Mouse (Mus musculus): ENCODE data around the gene Rnf111. TPM values are rescaled to one million over a fixed set of nuclear protein-coding genes. Genes with fewer than 3 reads are reported as not detected.

Gene Rnf111
- polyA plus RNA-seq, 1 experiment from 2014 or later = 46.2 TPM

DNA sequence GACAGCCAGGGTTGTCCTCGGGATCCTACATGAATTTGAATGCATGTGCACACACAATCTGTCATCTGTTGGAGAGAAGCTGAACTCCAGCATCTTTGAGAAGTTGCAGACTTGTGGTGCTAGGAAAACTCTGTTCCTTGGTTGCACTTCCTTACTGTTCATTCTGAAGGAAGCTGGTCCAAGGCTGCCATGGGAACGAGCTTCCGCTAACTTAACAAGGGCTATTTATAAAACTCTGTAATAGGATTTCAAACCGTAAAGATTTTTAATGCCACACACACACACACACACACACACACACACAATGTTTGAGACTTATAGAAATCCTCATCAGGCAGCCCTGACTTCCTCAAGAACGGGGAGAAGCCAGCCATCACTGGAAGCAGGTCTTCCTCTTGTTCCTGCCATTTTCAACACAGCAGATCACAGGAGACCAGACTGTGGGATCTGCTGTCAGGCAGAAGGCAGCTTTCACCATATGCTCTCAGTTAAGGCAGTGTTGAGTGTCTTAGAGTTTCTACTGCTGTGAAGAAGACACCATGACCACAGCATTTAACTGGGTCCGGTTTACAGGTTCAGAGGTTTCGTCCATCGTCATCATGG, 101.5 kb downstream of the Rnf111 start:
- no peaks in the 10 kb centered on the region for H3K4me1 ChIP-seq (ENCODE audit: control insufficient read depth, insufficient read depth, low read length)

DNA sequence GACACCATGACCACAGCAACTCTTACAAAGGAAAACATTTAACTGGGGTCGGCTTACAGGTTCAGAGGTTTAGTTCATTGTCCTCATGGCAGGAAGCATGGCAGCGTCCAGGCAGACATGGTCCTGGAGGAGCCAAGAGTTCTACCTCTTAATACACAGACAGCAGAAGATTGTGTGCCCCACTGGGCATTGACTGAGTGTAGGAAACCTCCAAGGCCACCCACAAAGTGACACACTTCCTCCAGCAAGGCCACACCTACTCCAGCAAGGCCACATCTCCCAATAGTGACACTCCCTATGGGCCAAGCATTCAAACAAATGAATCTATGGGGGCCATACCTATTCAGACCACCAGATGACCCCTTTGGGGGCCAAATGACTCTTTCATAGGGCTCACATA, 107.4 kb downstream of the Rnf111 start:
- H3K27me3 ChIP-seq (ENCODE audit: control insufficient read depth, insufficient read depth, low read length) = no peaks in the 10 kb centered on the region
- DNase-seq (ENCODE audit: low spot score) (no peak), ATAC-seq (ENCODE audit: insufficient read depth, low FRiP score, low TSS enrichment) (no peak)
- H3K4me3 ChIP-seq (ENCODE audit: low read depth, low read length) = no peak overlapping the region
- H3K4me1 ChIP-seq (ENCODE audit: control insufficient read depth, insufficient read depth, low read length) = no peaks in the 10 kb centered on the region
- WGBS = 87% methylated on average over 2 of the region's 2 CpGs
- H3K4me2 ChIP-seq (ENCODE audit: low read depth) = no peak overlapping the region
- peaks cover 2% of the 10 kb centered on the region; the same call in 1 of the 2 replicates for H3K36me3 ChIP-seq (ENCODE audit: control insufficient read depth, insufficient read depth, low read length)
- H3K27ac ChIP-seq (ENCODE audit: low read depth, low read length) = no peak overlapping the region
- H3K9me3 ChIP-seq (ENCODE audit: control insufficient read depth, low read length) = no peaks in the 10 kb centered on the region
- H3K9ac ChIP-seq (ENCODE audit: low read length) = no peak overlapping the region

More for the DNA sequence above, 101.5 kb downstream of the Rnf111 start:
- ATAC-seq (ENCODE audit: insufficient read depth, low FRiP score, low TSS enrichment) (no peak), DNase-seq (ENCODE audit: low spot score) (no peak)
- Histone ChIP-seq H3K27me3 (ENCODE audit: control insufficient read depth, insufficient read depth, low read length) (no peaks in the 10 kb centered on the region), H3K36me3 (ENCODE audit: control insufficient read depth, insufficient read depth, low read length) (no peaks in the 10 kb centered on the region; the same call in 1 of the 2 replicates), H3K4me3 (ENCODE audit: low read depth, low read length) (no peak overlapping the region), H3K9ac (ENCODE audit: low read length) (no peak overlapping the region), H3K4me2 (ENCODE audit: low read depth) (no peak overlapping the region), H3K27ac (ENCODE audit: low read depth, low read length) (no peak overlapping the region), H3K9me3 (ENCODE audit: control insufficient read depth, low read length) (no peaks in the 10 kb centered on the region)
- 94% methylated on average over 8 of the region's 8 CpGs for WGBS

- Histone ChIP-seq H3K9ac (ENCODE audit: low read length) (no peak overlapping the region), H3K4me3 (ENCODE audit: low read depth, low read length) (no peak overlapping the region), H3K9me3 (ENCODE audit: control insufficient read depth, low read length) (no peaks in the 10 kb centered on the region), H3K27ac (ENCODE audit: low read depth, low read length) (no peak overlapping the region), H3K4me2 (ENCODE audit: low read depth) (no peak overlapping the region), H3K27me3 (ENCODE audit: control insufficient read depth, insufficient read depth, low read length) (no peaks in the 10 kb centered on the region), H3K4me1 (ENCODE audit: control insufficient read depth, insufficient read depth, low read length) (no peaks in the 10 kb centered on the region), H3K36me3 (ENCODE audit: control insufficient read depth, insufficient read depth, low read length) (peaks cover 2% of the 10 kb centered on the region; the same call in 1 of the 2 replicates)
- WGBS = 89% methylated on average over 12 of the region's 12 CpGs
- no peak for ATAC-seq (ENCODE audit: insufficient read depth, low FRiP score, low TSS enrichment)
- no peak for DNase-seq (ENCODE audit: low spot score)
Observed at GRCm38 (mm10) chr9:70395617-70396016, 107.9 kb downstream of the Rnf111 start.

GRCm38 (mm10) chr9:70392563-70392907, 111.0 kb downstream of the Rnf111 start:
- 20% methylated on average over 6 of the region's 6 CpGs for WGBS
- Histone ChIP-seq H3K9ac (ENCODE audit: low read length) (no peak overlapping the region), H3K9me3 (ENCODE audit: control insufficient read depth, low read length) (no peaks in the 10 kb centered on the region), H3K4me1 (ENCODE audit: control insufficient read depth, insufficient read depth, low read length) (no peaks in the 10 kb centered on the region), H3K27me3 (ENCODE audit: control insufficient read depth, insufficient read depth, low read length) (no peaks in the 10 kb centered on the region), H3K4me2 (ENCODE audit: low read depth) (no peak overlapping the region), H3K27ac (ENCODE audit: low read depth, low read length) (no peak overlapping the region), H3K4me3 (ENCODE audit: low read depth, low read length) (no peak overlapping the region), H3K36me3 (ENCODE audit: control insufficient read depth, insufficient read depth, low read length) (0 out of 2 replicates have a peak, but pooled peaks cover 2% of the 10 kb centered on the region)
- no peak for ATAC-seq (ENCODE audit: insufficient read depth, low FRiP score, low TSS enrichment)
- peak; percentile 59 for DNase-seq (ENCODE audit: low spot score)

DNA sequence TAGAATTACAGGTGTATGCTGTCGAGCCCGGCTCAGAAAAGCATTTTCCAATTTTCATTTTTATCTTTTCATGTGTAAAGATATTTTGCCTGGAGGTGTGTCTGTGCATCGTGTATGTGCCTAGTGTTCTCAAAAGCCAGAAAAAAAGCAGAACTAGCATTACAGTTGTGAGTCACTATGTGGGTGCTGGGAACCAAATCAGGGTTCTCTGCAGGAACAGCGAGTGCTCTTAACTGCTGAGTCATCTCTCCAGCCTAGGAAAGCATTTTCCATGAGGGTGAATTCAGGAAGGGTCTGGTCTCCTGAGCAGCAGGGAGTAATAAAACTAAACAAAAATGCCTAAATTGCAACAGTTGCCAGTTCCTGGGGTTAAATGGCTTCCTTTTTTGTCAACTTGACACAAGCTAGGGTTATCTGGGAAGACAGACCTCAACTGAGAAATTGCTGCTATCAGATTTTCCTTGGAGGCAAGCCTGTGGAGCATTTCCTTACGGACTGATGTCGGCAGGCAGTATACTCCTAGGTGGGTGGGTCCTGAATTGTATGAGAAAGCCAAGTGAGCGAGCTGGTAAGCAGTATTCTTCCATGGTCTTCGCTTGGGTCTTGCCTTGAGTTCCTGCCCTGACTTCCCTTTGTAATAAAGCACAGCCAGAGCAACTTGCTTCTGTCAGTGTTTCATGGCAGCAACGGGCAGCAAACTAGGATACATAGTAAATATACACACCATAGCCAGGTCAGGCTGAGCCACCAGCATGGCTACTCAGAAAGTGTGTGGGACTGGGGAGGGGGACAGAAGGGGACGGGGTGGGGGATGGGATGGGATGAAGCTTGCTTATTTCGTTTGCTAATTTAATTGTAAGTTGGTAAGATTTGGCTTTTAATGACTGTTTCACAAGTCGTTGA, 111.6 kb downstream of the Rnf111 start:
- Histone ChIP-seq H3K9me3 (ENCODE audit: control insufficient read depth, low read length) (no peaks in the 10 kb centered on the region), H3K27ac (ENCODE audit: low read depth, low read length) (no peak overlapping the region), H3K9ac (ENCODE audit: low read length) (no peak overlapping the region), H3K4me3 (ENCODE audit: low read depth, low read length) (no peak overlapping the region), H3K27me3 (ENCODE audit: control insufficient read depth, insufficient read depth, low read length) (no peaks in the 10 kb centered on the region), H3K36me3 (ENCODE audit: control insufficient read depth, insufficient read depth, low read length) (0 out of 2 replicates have a peak, but pooled peaks cover 2% of the 10 kb centered on the region), H3K4me2 (ENCODE audit: low read depth) (no peak overlapping the region), H3K4me1 (ENCODE audit: control insufficient read depth, insufficient read depth, low read length) (no peaks in the 10 kb centered on the region)
- WGBS = 75% methylated on average over 12 of the region's 12 CpGs
- DNase-seq (ENCODE audit: low spot score) (no peak), ATAC-seq (ENCODE audit: insufficient read depth, low FRiP score, low TSS enrichment) (no peak)

DNA sequence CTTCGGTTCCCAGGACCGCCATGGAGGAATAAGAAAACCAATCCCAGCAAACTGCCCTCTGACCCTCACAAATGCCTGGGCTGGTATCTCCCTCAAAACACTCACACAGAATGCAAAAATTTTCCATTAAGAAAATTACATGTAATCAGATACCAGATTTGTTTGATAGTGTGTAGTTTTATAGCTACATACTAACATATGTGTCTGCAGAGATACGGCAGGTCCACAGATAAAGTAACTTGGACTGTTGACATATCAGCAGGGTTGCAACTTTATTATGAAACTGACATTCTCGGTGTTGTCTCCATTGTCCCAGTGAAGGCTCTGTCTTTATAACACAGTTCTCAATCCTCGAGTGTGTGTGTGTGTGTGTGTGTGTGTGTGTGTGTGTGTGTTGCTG, 112.5 kb downstream of the Rnf111 start:
- ATAC-seq (ENCODE audit: insufficient read depth, low FRiP score, low TSS enrichment) (no peak), DNase-seq (ENCODE audit: low spot score) (no peak)
- Histone ChIP-seq H3K4me1 (ENCODE audit: control insufficient read depth, insufficient read depth, low read length) (no peaks in the 10 kb centered on the region), H3K4me2 (ENCODE audit: low read depth) (no peak overlapping the region), H3K9ac (ENCODE audit: low read length) (no peak overlapping the region), H3K36me3 (ENCODE audit: control insufficient read depth, insufficient read depth, low read length) (0 out of 2 replicates have a peak, but pooled peaks cover 2% of the 10 kb centered on the region), H3K27ac (ENCODE audit: low read depth, low read length) (no peak overlapping the region), H3K4me3 (ENCODE audit: low read depth, low read length) (no peak overlapping the region), H3K9me3 (ENCODE audit: control insufficient read depth, low read length) (no peaks in the 10 kb centered on the region), H3K27me3 (ENCODE audit: control insufficient read depth, insufficient read depth, low read length) (no peaks in the 10 kb centered on the region)
- WGBS = 89% methylated on average over 5 of the region's 5 CpGs

DNA sequence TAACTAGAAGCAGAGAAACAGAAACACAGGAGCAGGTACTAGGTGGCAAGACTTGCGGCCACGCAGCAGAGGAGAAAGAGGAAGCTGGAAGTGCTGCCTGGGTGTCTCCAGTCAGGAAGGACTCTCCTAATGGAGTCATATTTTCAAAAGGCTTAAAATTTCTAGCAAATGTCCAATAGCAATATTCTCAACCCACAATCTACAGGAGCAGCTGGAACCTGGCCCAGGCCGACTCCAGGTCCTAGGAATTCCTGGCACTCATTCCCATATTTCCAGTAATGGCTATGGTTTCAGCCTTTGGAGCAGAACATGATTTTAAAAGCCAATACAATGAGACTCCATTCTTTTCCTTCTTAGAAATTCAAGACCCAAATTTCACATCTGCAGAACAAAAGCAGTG, 114.0 kb downstream of the Rnf111 start:
- WGBS = 90% methylated on average over 3 of the region's 3 CpGs
- Histone ChIP-seq H3K9me3 (ENCODE audit: control insufficient read depth, low read length) (no peaks in the 10 kb centered on the region), H3K27ac (ENCODE audit: low read depth, low read length) (no peak overlapping the region), H3K4me2 (ENCODE audit: low read depth) (no peak overlapping the region), H3K4me3 (ENCODE audit: low read depth, low read length) (no peak overlapping the region), H3K9ac (ENCODE audit: low read length) (no peak overlapping the region), H3K27me3 (ENCODE audit: control insufficient read depth, insufficient read depth, low read length) (no peaks in the 10 kb centered on the region), H3K36me3 (ENCODE audit: control insufficient read depth, insufficient read depth, low read length) (no peaks in the 10 kb centered on the region), H3K4me1 (ENCODE audit: control insufficient read depth, insufficient read depth, low read length) (no peaks in the 10 kb centered on the region)
- ATAC-seq (ENCODE audit: insufficient read depth, low FRiP score, low TSS enrichment) = no peak
- DNase-seq (ENCODE audit: low spot score) = no peak

DNA sequence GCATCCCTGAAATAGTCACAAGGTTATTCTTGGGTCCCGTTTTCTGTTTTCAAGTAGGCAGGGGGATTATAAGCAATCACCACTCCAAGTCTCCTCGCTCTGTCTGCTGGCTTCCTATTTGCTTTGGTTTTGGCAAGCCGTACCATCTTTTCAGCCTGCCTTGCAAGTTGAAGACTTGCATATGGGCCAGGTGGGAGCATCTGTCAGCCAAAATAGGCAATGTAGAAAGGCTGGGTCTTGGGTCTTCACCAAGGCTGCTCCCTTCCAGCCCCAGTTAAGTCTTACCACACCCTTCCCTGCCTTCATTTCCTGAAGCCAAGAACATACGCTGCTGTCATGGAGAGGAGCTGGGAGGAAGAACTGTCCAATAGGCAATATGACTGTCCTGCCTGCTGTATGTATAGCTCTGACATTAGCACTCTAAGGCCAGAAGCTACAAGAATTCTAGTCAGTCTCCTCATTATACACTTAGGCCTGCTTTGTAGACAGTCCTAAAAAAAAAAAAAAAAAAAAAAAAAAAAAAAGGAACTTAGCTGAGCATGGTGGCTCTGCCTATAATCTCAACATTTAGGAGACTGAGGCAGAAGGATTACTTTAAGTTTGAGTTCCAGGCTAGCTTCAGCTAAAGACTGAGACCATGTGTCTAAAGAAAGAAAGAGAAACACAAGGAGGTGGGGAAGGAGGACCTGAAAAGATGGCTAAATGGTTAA, 116.0 kb downstream of the Rnf111 start:
- Histone ChIP-seq H3K27me3 (ENCODE audit: control insufficient read depth, insufficient read depth, low read length) (no peaks in the 10 kb centered on the region), H3K4me1 (ENCODE audit: control insufficient read depth, insufficient read depth, low read length) (no peaks in the 10 kb centered on the region), H3K27ac (ENCODE audit: low read depth, low read length) (no peak overlapping the region), H3K36me3 (ENCODE audit: control insufficient read depth, insufficient read depth, low read length) (no peaks in the 10 kb centered on the region), H3K9ac (ENCODE audit: low read length) (no peak overlapping the region), H3K4me3 (ENCODE audit: low read depth, low read length) (no peak overlapping the region), H3K9me3 (ENCODE audit: control insufficient read depth, low read length) (no peaks in the 10 kb centered on the region), H3K4me2 (ENCODE audit: low read depth) (no peak overlapping the region)
- 94% methylated on average over 4 of the region's 4 CpGs for WGBS
- ATAC-seq (ENCODE audit: insufficient read depth, low FRiP score, low TSS enrichment) (no peak), DNase-seq (ENCODE audit: low spot score) (no peak)

Data from neural tube, embryonic 11.5 days (tissue).